Mouse (Mus musculus) layer of hippocampus, postnatal 10 days (tissue): ENCODE measurements around the gene 1110004F10Rik. TPM values are rescaled to one million over a fixed set of nuclear protein-coding genes. Genes with fewer than 3 reads are reported as not detected.
A peak's percentile ranks its signal among the peaks of the same experiment; 100 is the strongest.

ENCODE experiments used
- DNase-seq, 2 experiments: peaks; one replicate each; pipeline ENCODE4 v3.0.0; 2021; ENCODE audit warnings: low spot score in 2 of 2
- total RNA-seq, 2 experiments: library from RNA; stranded (reverse); gene quantifications; 2 replicates each; pipeline ENCODE4 v1.2.3; 2021

The 1110004F10Rik gene
- total RNA-seq, 2 experiments from 2014 or later = 115 to 147 TPM

DNA sequence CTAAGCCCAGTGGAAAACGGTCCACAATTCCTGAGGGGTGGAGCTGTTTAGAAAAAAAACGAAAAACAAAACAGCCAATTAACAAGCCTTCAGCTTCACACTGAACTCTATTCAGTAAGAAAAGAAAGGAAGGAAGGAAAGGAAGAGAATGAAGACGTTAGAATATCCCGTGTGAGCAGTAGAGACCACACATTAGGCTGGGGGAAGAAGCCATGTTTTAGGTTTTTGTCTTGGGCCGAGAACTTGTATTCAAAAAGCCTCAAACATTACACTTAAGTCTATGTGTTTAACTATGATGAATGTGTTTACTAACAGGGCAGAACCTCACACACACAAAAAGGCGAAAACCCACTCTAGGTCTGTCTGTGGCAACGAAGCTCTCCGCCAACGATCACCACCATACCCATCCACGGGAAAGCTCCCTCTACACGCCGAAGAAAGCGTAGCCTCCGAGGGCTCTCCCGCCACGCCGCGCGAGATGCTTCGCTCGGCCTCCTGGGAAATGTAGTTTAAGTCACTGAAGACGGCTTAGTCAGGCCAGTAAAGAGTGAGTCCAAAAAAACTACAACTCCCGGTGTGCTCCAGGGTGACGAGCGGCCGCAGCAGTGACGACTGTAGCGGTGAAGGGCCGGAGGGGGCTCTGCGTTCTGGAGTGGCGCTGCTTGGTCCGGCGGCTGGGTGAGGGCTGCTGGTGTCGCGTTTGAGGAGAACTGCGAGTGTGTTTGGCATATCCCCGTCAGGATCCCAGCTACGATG is 53.7 kb downstream of the 1110004F10Rik start:
- peak; percentile 94 for DNase-seq

DNA sequence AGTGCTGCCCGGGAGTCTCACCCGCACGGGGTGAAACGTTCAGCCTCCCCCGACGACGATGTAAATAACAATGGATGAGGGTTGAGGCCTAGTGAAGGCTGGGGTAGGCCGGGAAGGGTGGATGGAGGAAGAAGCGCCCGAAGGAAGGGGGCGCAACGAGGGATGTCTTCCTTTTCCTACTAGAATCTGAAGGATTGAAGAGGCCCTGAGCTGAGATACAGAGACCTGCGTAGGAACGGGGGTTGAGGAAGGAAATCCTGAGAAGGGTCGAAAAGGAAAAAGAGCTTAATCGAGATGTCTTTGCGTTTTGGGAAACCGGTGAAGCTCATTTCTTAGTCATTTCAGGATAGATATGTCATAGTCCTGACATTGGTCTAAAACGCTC is 54.3 kb downstream of the 1110004F10Rik start:
- DNase-seq = no peak

DNA sequence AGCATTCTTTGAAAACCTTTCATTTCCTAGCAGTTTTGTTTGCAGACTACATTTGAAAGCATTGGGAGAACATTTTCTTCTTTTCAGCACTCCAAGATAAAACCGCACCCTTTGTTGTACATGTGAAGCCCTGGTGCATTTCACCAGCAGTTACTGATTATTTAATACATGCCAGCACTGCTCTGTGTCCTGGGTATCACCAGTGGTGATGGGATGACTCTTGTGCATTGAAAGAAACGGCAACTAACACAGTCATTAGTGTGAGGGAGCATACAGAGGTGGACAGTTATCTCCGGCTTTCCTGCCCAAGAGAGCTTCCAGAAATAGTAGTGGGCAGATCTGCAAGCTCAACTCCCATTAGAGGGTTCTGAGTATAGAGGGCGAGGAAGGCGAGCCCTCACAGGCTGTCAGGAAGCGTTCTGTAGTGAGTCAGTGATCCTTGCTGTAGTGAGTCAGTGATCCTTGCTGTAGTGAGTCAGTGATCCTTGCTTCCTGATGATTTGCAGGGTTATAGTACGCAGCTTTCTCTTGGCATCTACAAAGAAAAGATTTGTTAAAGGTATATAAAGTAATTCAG is 60.8 kb downstream of the 1110004F10Rik start:
- no peak for DNase-seq

DNA sequence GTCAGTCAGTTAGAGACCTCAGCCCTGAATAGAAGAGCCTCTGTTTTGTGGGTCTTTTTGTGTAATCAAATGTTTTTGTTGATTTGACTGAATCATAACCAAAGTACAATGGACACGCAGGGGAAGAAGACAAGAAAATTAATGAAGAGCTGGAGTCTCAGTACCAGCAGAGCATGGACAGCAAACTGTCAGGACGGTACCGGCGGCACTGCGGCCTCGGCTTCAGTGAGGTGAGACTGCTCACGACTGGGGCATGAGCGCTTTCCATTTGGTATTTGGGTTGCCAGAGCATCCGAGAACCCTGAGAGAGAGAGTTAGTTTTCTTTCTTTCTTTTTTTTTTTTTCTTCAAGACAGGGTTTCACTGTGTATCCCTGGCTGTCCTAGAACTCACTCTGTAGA is 63.9 kb downstream of the 1110004F10Rik start:
- no peak for DNase-seq

GRCm38 (mm10) chr7:116110661-116111060 is 71.5 kb downstream of the 1110004F10Rik start:
- peak in 1 of 2 experiments; percentile 6 for DNase-seq

DNA sequence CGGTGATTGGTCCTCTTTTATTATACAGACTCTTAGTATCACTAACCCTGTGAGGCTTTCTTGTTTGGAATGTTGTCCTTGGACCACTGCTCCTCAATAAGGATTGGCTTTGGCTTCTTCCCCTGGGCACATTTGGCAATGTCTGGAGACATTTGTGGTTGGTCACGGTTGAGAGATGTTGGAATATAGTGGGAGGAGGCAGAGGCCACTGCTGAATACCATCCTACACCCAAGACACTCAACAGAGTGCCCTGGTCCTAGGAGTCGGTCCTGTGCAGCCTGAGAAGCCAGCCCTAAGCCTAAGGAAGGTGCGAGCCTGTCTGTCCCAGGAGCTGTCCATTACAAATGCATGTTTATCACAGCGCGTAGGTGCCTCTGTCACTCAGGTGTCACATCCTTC is 72.3 kb downstream of the 1110004F10Rik start:
- no peak for DNase-seq

GRCm38 (mm10) chr7:116115216-116115930 is 76.2 kb downstream of the 1110004F10Rik start:
- DNase-seq = no peak

DNA sequence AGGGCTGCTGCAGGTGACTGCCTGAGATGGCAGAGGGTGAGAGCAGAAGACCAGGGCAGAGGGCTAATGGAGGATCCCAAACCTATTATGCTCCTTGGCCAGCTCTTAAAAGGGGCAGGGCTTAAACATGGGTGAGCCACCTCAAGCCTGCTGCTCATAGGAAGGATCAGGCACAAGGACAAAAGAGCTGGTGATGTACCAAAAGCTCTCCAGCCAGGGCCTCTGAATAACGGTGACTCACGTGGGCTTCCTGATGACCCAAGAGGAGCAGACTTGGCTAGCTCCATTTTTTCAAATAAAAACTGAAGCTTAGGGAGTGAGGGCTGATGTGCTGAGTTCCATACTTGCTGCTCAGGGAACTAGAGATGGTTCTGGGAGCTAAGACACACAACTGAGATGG is 76.8 kb downstream of the 1110004F10Rik start:
- no peak for DNase-seq

- no peak for DNase-seq
Observed at GRCm38 (mm10) chr7:116119306-116119857, 80.2 kb downstream of the 1110004F10Rik start.

DNA sequence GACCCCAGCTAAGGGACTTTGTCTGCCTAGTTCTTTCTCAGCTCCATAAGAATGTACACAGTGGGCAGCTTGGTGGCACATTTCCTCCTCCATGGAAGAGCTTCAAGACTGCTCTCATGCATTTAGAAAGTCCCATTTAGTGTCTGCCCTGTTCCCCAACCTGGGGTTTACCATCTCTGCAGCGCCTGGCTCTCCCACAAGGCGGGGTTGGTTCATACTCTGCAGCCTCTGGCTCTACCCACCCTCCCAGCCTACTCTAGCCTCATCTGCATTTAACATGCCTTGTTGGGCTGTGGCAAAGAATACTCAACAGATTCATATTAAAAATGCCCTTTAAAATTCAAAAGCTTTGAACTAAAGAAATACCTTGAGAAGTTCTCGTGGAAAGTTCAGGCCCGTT is 81.5 kb downstream of the 1110004F10Rik start:
- no peak for DNase-seq

GRCm38 (mm10) chr7:116121202-116121601 is 82.0 kb downstream of the 1110004F10Rik start:
- no peak for DNase-seq

GRCm38 (mm10) chr7:116122981-116123596 is 83.9 kb downstream of the 1110004F10Rik start:
- DNase-seq = peak; percentile 33 to 51

DNA sequence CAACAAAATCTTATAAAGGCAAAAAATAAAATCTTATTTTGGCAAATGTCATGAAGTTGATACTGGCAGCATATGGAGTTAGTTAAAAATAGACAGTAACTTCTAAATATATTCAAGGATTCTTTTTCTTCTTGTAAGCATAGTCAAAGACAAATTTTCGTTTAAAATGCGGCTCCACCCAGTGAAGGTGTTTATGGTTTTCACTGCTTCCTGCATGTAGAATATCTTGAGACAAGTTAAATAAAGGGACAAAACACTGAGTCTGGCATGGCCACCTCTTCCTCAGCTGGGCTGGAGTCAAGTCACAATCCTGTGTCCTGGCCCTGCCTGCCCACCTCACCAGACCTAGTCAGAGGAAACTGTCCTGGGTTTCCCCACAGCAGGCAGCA is 84.4 kb downstream of the 1110004F10Rik start:
- no peak for DNase-seq

DNA sequence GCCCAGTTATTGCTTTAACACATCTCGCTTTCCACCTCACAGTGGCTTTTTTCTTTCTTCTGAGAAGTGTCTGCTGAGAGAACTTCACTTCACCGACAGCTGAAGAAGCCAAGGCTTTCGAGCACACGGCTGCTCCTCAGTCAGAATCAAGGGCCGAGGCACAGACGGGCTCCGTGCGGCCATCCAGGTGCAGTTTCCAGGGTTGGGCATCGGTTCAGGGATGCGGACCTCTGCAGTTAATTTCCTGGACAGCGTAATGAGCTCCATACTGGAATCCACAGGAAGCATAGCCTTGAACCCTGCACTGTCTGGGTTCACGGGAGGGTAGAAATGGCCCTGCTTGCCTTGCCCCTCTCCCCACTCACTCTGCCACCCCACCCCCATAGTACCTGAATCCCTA is 84.9 kb downstream of the 1110004F10Rik start:
- DNase-seq = no peak

DNA sequence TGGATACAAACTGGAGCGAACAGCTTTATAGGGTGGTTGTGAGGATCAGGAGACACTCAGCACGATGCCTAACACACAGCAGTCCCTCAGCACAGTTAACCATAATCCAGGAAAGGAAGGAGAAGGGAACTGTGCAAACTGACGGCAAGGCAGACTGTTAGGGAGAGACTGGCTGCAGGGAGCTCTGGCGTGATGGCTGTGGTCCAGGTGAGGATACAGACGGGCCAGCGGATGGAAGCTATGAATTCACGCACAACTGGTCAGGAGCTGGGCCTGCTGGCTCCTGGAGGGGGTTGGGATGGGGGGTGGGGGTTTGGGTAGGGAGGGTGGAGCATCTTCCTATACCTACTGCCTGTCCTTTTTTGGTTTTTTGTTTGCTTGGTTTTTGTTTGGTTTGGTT is 86.5 kb downstream of the 1110004F10Rik start:
- no peak for DNase-seq

- no peak for DNase-seq
Observed at GRCm38 (mm10) chr7:116127052-116127451, 87.9 kb downstream of the 1110004F10Rik start.

DNA sequence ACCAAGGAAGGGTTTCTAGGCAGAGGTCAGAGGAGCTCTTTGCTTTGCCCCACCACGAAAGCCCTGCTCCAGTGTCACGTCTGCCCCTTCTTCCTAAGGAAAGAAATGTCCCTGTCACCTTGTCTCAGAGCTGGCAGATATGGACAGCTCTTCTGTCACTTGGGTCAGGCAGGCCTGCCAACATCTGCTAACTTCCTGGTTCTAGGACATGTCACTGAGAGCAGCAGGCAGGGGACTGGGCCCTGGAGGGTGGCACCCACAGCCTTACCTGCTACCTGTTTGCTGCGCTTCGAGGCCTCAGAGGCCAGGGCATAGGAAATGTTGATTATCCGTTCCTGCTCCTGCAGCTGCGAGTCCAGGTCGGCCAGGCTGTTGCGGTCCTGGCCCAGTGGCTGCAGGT is 89.1 kb downstream of the 1110004F10Rik start:
- no peak for DNase-seq

- no peak for DNase-seq
Observed at GRCm38 (mm10) chr7:116129374-116129773, 90.2 kb downstream of the 1110004F10Rik start.

DNA sequence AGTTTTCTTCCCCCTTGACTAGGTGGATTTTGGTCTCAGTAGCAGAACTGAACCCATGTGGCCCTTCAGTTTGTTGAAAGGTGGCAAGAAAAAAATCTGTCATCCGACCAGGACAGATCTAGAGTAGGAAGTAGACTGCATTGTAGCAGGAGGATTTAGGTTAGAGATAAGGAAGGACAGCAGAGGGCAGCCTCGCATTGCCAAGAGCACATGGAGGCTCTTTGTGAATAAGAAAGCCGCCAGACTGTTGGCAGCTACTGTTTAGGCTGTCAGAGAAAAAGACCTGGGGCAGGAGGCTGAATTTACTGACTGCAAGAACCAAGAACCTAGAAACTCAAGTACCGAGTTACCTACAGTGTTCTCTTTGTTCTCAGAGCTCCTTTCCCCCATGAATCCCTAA is 92.2 kb downstream of the 1110004F10Rik start:
- DNase-seq = peak in 1 of 2 experiments; percentile 36

DNA sequence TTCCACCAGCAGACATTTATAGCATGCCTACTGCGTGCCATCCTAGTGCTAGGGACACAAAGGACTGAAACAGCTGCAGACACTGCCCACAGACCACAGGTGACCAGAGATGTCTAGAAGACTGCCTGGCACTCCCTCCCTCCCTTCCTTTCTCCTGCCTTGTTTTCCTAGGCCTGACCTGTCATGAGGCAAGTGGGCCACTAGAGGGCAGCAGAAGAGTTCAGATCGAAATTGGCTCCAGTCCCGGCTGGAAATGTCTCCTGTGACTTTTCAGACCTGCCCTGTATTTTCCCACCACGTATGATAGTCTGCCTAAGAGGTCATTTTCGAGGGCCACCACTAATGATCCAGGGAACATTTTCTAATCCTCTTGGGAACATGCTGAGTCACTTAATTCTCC is 92.9 kb downstream of the 1110004F10Rik start:
- DNase-seq = peak; percentile 86 to 88
